Mouse (Mus musculus) adrenal gland, adult 18-20 months (tissue): ENCODE results near the gene Eva1c. TPM values are rescaled to one million over a fixed set of nuclear protein-coding genes. Genes with fewer than 3 reads are reported as not detected.

ENCODE experiments used
- DNase-seq, 2 experiments: peaks; one replicate each; pipeline ENCODE4 v3.0.0; 2021 to 2022; ENCODE audit warnings: low spot score in 2 of 2
- long read RNA-seq, 2 experiments: library from polyadenylated mRNA; stranded (forward); transcript quantifications; one replicate each; pipeline ENCODE4 v2.0.0; 2021
- total RNA-seq, 2 experiments: library from RNA; stranded (reverse); gene quantifications; 1 replicate in 1 of 2; 2 replicates in 1 of 2; pipeline ENCODE4 v1.2.3; 2021

Gene Eva1c
- 1 to 10 TPM; 5.2 to 8.2 TPM for total RNA-seq
- long read RNA-seq, experiment 1, partial matches to known transcripts: 1 of 3 reads
- long read RNA-seq, experiment 1, other reads (novel, unspliced or antisense): 0 of 3 reads
- long read RNA-seq, experiment 2, transcript Eva1c-201 (8 exons, 2,142 nt): major isoform, 11 of 17 reads
- long read RNA-seq, experiment 2, partial matches to known transcripts: 2 of 17 reads
- long read RNA-seq, experiment 2, other reads (novel, unspliced or antisense): 2 of 17 reads

- DNase-seq: no peak
Measured at GRCm38 (mm10) chr16:90826457-90826856, at the start of gene Eva1c. Gene Eva1c (plus strand): TSS chr16:90826719.

GRCm38 (mm10) chr16:90779783-90780182 lies 46.7 kb upstream of the Eva1c start:
- DNase-seq: no peak

- DNase-seq: no peak
Measured at GRCm38 (mm10) chr16:90783302-90783701, 43.2 kb upstream of the Eva1c start.

GRCm38 (mm10) chr16:90785257-90785656 lies 41.3 kb upstream of the Eva1c start:
- DNase-seq: no peak

- DNase-seq: no peak
Measured at GRCm38 (mm10) chr16:90788580-90788979, 37.9 kb upstream of the Eva1c start.

- DNase-seq: no peak
Measured at GRCm38 (mm10) chr16:90790946-90791345, 35.6 kb upstream of the Eva1c start.

- no peak for DNase-seq
Measured at GRCm38 (mm10) chr16:90792066-90792465, 34.5 kb upstream of the Eva1c start.

GRCm38 (mm10) chr16:90792500-90792899 lies 34.0 kb upstream of the Eva1c start:
- no peak for DNase-seq

- DNase-seq: no peak
Measured at GRCm38 (mm10) chr16:90794708-90795107, 31.8 kb upstream of the Eva1c start.

GRCm38 (mm10) chr16:90798446-90798845 lies 28.1 kb upstream of the Eva1c start:
- DNase-seq: no peak

- no peak for DNase-seq
Measured at GRCm38 (mm10) chr16:90798848-90799247, 27.7 kb upstream of the Eva1c start.

- DNase-seq: no peak
Measured at GRCm38 (mm10) chr16:90799840-90800239, 26.7 kb upstream of the Eva1c start.

GRCm38 (mm10) chr16:90801251-90801650 lies 25.3 kb upstream of the Eva1c start:
- DNase-seq: no peak

- DNase-seq: peak in 1 of 2 experiments; percentile 28
Measured at GRCm38 (mm10) chr16:90801928-90802327, 24.6 kb upstream of the Eva1c start.

GRCm38 (mm10) chr16:90804466-90804865 lies 22.1 kb upstream of the Eva1c start:
- no peak for DNase-seq

GRCm38 (mm10) chr16:90809975-90810715 lies 16.4 kb upstream of the Eva1c start, which contains the start of gene Urb1:
Gene Urb1 (minus strand): TSS chr16:90810413.
- DNase-seq: peak; percentile 99 to 100

- DNase-seq: no peak
Measured at GRCm38 (mm10) chr16:90810716-90811256, 15.7 kb upstream of the Eva1c start.

GRCm38 (mm10) chr16:90812086-90812485 lies 14.4 kb upstream of the Eva1c start:
- no peak for DNase-seq

- no peak for DNase-seq
Measured at GRCm38 (mm10) chr16:90820326-90820725, 6.2 kb upstream of the Eva1c start.

GRCm38 (mm10) chr16:90821046-90821697 lies 5.3 kb upstream of the Eva1c start:
- no peak for DNase-seq

- no peak for DNase-seq
Measured at GRCm38 (mm10) chr16:90822284-90822935, 4.1 kb upstream of the Eva1c start.
